Mouse (Mus musculus): ENCODE results near the gene Gm11639. TPM values are rescaled to one million over a fixed set of nuclear protein-coding genes. Genes with fewer than 3 reads are reported as not detected.

Gm11639 gene
- 0.04 TPM in 1 of 2 replicates, not detected in the other for polyA plus RNA-seq (2015; fragmentation: Nextera tagmentation; extraction: Ambion mirVana)

GRCm38 (mm10) chr11:104685548-104685947, at the start of gene Gm11639:
Gm11639 (plus strand) TSS chr11:104685707.
- H3K27me3 ChIP-seq (replicated peaks): no peaks in the 10 kb centered on the region
- no peaks in the 10 kb centered on the region for H3K9me3 ChIP-seq
- peak; percentile 60 for ATAC-seq (ENCODE audit: insufficient read depth, low FRiP score, low read depth)
- 0 out of 2 replicates have a peak, but pooled peaks cover 2% of the 10 kb centered on the region for H3K4me1 ChIP-seq
- H3K27ac ChIP-seq: no peak within 1 kb of the TSS
- peak within 1 kb of the TSS; percentile 29; the same call in 1 of the 2 replicates for H3K4me2 ChIP-seq
- H3K4me3 ChIP-seq (replicated peaks): no peak within 1 kb of the TSS
- H3K36me3 ChIP-seq: no peaks in the 10 kb centered on the region
- WGBS: 28% methylated on average over 23 of the region's 23 CpGs
- no peak within 1 kb of the TSS for H3K9ac ChIP-seq

- Histone ChIP-seq H3K4me3 (replicated peaks) (no peak overlapping the region), H3K36me3 (no peaks in the 10 kb centered on the region), H3K27me3 (replicated peaks) (no peaks in the 10 kb centered on the region), H3K9ac (no peak overlapping the region), H3K4me2 (no peak overlapping the region), H3K4me1 (no peaks in the 10 kb centered on the region), H3K27ac (no peak overlapping the region), H3K9me3 (no peaks in the 10 kb centered on the region)
- WGBS: 88% methylated on average over 14 of the region's 14 CpGs
- no peak for ATAC-seq (ENCODE audit: insufficient read depth, low FRiP score, low read depth)
These were observed 48.5 kb upstream of the Gm11639 start for GRCm38 (mm10) chr11:104637010-104637409.

DNA sequence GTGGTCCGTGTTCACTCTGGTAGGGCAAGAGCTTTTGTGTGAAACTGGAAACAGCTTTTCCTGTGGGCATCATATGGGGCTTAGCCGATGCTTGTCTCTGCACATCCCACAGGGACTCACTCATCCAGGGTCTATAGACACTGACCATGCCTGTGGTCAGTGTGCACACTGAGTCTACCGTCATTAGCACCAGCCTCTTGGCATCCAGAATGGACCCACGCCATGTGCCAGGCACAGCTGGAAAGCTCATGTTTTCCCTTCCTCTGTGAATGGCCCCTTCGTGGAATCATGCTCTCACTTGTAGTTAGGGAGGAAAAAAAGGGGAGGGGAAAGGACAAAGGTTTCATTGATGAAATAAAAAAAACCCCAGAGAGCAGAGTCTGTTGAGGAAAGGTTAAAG, 47.5 kb upstream of the Gm11639 start:
- no peaks in the 10 kb centered on the region for H3K9me3 ChIP-seq
- no peak overlapping the region for H3K9ac ChIP-seq
- no peak overlapping the region for H3K4me2 ChIP-seq
- H3K27me3 ChIP-seq (replicated peaks): no peaks in the 10 kb centered on the region
- H3K27ac ChIP-seq: no peak overlapping the region
- no peak overlapping the region for H3K4me3 ChIP-seq (replicated peaks)
- H3K36me3 ChIP-seq: no peaks in the 10 kb centered on the region
- 76% methylated on average over 5 of the region's 5 CpGs for WGBS
- ATAC-seq (ENCODE audit: insufficient read depth, low FRiP score, low read depth): no peak
- no peaks in the 10 kb centered on the region for H3K4me1 ChIP-seq

GRCm38 (mm10) chr11:104638906-104639305, 46.6 kb upstream of the Gm11639 start:
- WGBS: 67% methylated on average over 2 of the region's 2 CpGs
- no peak overlapping the region for H3K4me2 ChIP-seq
- no peaks in the 10 kb centered on the region for H3K4me1 ChIP-seq
- H3K36me3 ChIP-seq: no peaks in the 10 kb centered on the region
- H3K4me3 ChIP-seq (replicated peaks): no peak overlapping the region
- no peaks in the 10 kb centered on the region for H3K9me3 ChIP-seq
- no peak for ATAC-seq (ENCODE audit: insufficient read depth, low FRiP score, low read depth)
- no peak overlapping the region for H3K27ac ChIP-seq
- no peaks in the 10 kb centered on the region for H3K27me3 ChIP-seq (replicated peaks)
- H3K9ac ChIP-seq: no peak overlapping the region

- no peak for ATAC-seq (ENCODE audit: insufficient read depth, low FRiP score, low read depth)
- Histone ChIP-seq H3K36me3 (no peaks in the 10 kb centered on the region), H3K27me3 (replicated peaks) (no peaks in the 10 kb centered on the region), H3K4me2 (no peak overlapping the region), H3K4me3 (replicated peaks) (no peak overlapping the region), H3K4me1 (no peaks in the 10 kb centered on the region), H3K27ac (no peak overlapping the region), H3K9ac (no peak overlapping the region), H3K9me3 (no peaks in the 10 kb centered on the region)
- 67% methylated on average over 9 of the region's 9 CpGs for WGBS
These were observed 45.9 kb upstream of the Gm11639 start for GRCm38 (mm10) chr11:104639634-104640033.

DNA sequence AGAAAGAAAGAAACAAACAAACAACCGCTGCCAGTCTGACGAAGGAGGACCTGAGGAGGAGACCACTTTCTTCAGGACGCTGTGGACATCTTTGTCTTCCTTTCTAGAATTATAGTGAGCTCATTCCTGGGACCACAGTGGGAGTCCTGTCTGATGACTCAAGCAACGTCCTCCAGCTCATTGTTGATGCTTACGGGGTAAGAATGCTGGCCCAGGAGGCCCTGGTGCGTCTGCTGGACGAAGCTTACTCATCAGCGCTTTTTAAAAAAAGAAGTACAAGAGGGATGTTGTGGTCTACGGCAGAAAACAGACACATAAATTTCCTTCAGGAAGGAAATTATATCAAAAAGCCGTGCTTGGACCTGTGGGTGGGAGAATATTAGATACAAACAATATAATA, 44.6 kb upstream of the Gm11639 start:
- H3K9ac ChIP-seq: no peak overlapping the region
- H3K27ac ChIP-seq: no peak overlapping the region
- no peaks in the 10 kb centered on the region for H3K9me3 ChIP-seq
- no peaks in the 10 kb centered on the region for H3K36me3 ChIP-seq
- H3K4me1 ChIP-seq: no peaks in the 10 kb centered on the region
- H3K27me3 ChIP-seq (replicated peaks): no peaks in the 10 kb centered on the region
- no peak overlapping the region for H3K4me2 ChIP-seq
- H3K4me3 ChIP-seq (replicated peaks): no peak overlapping the region
- 76% methylated on average over 10 of the region's 10 CpGs for WGBS
- ATAC-seq (ENCODE audit: insufficient read depth, low FRiP score, low read depth): no peak

- H3K4me1 ChIP-seq: no peaks in the 10 kb centered on the region
- WGBS: 78% methylated on average over 4 of the region's 4 CpGs
- H3K9ac ChIP-seq: no peak overlapping the region
- H3K4me2 ChIP-seq: no peak overlapping the region
- H3K4me3 ChIP-seq (replicated peaks): no peak overlapping the region
- no peak for ATAC-seq (ENCODE audit: insufficient read depth, low FRiP score, low read depth)
- no peak overlapping the region for H3K27ac ChIP-seq
- no peaks in the 10 kb centered on the region for H3K9me3 ChIP-seq
- no peaks in the 10 kb centered on the region for H3K27me3 ChIP-seq (replicated peaks)
- H3K36me3 ChIP-seq: no peaks in the 10 kb centered on the region
These were observed 42.3 kb upstream of the Gm11639 start for GRCm38 (mm10) chr11:104643236-104643635.

DNA sequence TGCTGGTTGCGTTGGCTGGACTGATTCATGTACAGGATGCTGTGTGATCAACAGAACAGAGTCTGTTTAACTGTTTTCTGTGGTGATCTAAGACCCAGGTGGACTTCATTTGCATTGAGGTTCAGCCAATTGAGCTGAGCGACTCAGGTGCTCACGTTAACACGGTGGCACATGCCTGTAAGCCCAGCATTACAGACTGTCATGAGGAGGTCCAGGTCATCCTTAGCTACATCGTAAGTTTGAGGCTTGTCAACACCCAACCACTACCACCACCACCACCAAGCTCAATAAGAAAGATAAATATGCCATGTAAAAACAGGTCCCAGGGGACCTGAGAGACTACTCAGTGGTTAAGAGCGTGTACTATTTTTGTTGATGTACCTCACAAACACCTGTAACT, 40.1 kb upstream of the Gm11639 start:
- no peaks in the 10 kb centered on the region for H3K27me3 ChIP-seq (replicated peaks)
- no peaks in the 10 kb centered on the region for H3K4me1 ChIP-seq
- H3K4me2 ChIP-seq: no peak overlapping the region
- no peak for ATAC-seq (ENCODE audit: insufficient read depth, low FRiP score, low read depth)
- H3K9ac ChIP-seq: no peak overlapping the region
- no peaks in the 10 kb centered on the region for H3K9me3 ChIP-seq
- 92% methylated on average over 6 of the region's 6 CpGs for WGBS
- H3K27ac ChIP-seq: no peak overlapping the region
- H3K36me3 ChIP-seq: no peaks in the 10 kb centered on the region
- no peak overlapping the region for H3K4me3 ChIP-seq (replicated peaks)

DNA sequence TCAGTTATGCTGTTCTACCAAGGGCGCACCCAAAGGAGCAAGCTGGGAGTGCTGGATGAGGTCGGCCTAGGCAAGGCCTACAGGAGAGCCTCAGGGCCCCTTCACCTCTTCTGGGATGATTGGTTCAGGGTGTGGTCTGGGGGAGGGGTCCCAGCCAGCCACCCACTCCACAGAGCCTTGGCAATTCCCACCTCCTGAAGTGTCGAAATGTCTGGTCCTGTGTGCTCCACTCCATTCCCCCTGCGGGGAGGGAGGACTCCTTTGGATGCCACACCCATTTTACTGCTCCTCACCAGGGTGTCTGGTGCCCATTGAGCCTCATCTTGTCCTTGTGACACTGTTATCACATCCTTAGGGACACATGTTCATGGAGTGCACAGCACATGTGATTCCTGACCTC, 39.3 kb upstream of the Gm11639 start:
- H3K27me3 ChIP-seq (replicated peaks): no peaks in the 10 kb centered on the region
- H3K9ac ChIP-seq: no peak overlapping the region
- no peak overlapping the region for H3K27ac ChIP-seq
- H3K4me3 ChIP-seq (replicated peaks): no peak overlapping the region
- no peaks in the 10 kb centered on the region for H3K4me1 ChIP-seq
- H3K36me3 ChIP-seq: no peaks in the 10 kb centered on the region
- no peaks in the 10 kb centered on the region for H3K9me3 ChIP-seq
- WGBS: 73% methylated on average over 4 of the region's 4 CpGs
- H3K4me2 ChIP-seq: no peak overlapping the region
- ATAC-seq (ENCODE audit: insufficient read depth, low FRiP score, low read depth): no peak

DNA sequence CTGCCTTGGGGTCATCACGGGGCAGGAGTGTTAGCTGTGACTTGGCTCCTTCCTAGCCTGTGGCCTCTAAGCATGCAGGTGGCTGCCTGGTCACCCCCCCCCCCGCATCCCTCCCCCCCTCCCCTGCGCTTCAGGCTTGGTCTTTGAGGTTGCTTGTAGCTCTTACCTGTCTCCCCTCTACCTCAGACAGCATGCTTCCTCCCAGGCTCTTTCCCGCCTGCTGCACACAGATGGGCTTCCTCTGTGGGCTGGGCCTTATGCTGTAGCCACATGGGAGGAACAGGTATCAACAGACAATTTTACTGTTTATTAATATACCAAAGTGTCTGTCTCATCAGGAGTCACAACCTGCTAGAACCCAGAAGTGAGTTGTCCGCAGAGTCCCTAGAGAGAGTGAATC, 38.9 kb upstream of the Gm11639 start:
- Histone ChIP-seq H3K9me3 (no peaks in the 10 kb centered on the region), H3K36me3 (no peaks in the 10 kb centered on the region), H3K27ac (0 out of 2 replicates have a peak overlapping the region, but pooled peaks have one; percentile 36), H3K9ac (no peak overlapping the region), H3K4me1 (no peaks in the 10 kb centered on the region), H3K4me2 (no peak overlapping the region), H3K4me3 (replicated peaks) (no peak overlapping the region), H3K27me3 (replicated peaks) (no peaks in the 10 kb centered on the region)
- ATAC-seq (ENCODE audit: insufficient read depth, low FRiP score, low read depth): no peak
- 67% methylated on average over 5 of the region's 5 CpGs for WGBS

- Histone ChIP-seq H3K36me3 (no peaks in the 10 kb centered on the region), H3K4me3 (replicated peaks) (no peak overlapping the region), H3K27me3 (replicated peaks) (no peaks in the 10 kb centered on the region), H3K9me3 (no peaks in the 10 kb centered on the region), H3K4me2 (no peak overlapping the region), H3K4me1 (no peaks in the 10 kb centered on the region), H3K27ac (0 out of 2 replicates have a peak overlapping the region, but pooled peaks have one; percentile 36), H3K9ac (no peak overlapping the region)
- 63% methylated on average over 8 of the region's 8 CpGs for WGBS
- no peak for ATAC-seq (ENCODE audit: insufficient read depth, low FRiP score, low read depth)
These were observed 38.2 kb upstream of the Gm11639 start for GRCm38 (mm10) chr11:104647188-104647867.

- Histone ChIP-seq H3K4me3 (replicated peaks) (no peak overlapping the region), H3K4me1 (no peaks in the 10 kb centered on the region), H3K27ac (no peak overlapping the region), H3K27me3 (replicated peaks) (no peaks in the 10 kb centered on the region), H3K4me2 (no peak overlapping the region), H3K36me3 (no peaks in the 10 kb centered on the region), H3K9ac (no peak overlapping the region), H3K9me3 (no peaks in the 10 kb centered on the region)
- 46% methylated on average over 3 of the region's 3 CpGs for WGBS
- no peak for ATAC-seq (ENCODE audit: insufficient read depth, low FRiP score, low read depth)
These were observed 36.9 kb upstream of the Gm11639 start for GRCm38 (mm10) chr11:104648571-104648970.

DNA sequence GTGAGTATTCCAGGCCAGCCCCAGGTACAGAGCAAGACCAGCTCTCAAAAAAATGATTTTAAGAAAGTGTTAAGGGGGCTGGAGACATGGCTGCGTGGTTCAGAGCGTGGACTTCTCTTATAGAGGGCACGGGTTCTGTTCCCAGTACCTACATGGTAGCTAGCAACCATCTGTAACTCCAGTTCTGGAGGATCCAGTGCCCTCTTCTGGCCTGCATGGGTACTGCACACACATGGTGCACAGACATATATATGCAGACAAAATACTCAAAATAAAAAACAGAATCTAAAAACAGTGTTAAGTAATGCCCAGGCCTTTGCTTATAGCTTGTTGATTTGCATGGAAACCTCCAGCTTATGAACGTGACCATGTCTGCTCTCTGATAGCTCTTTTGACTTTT, 24.9 kb upstream of the Gm11639 start:
- Histone ChIP-seq H3K4me3 (replicated peaks) (no peak overlapping the region), H3K27ac (no peak overlapping the region), H3K27me3 (replicated peaks) (no peaks in the 10 kb centered on the region), H3K4me2 (no peak overlapping the region), H3K4me1 (no peaks in the 10 kb centered on the region), H3K9me3 (no peaks in the 10 kb centered on the region), H3K36me3 (0 out of 2 replicates have a peak, but pooled peaks cover 4% of the 10 kb centered on the region), H3K9ac (no peak overlapping the region)
- 89% methylated on average over 4 of the region's 4 CpGs for WGBS
- ATAC-seq (ENCODE audit: insufficient read depth, low FRiP score, low read depth): no peak
